Mouse (Mus musculus) liver, postnatal 0 days (tissue): Measurements from ENCODE around the gene Olfr461.

Source experiments
- CTCF ChIP-seq: sonication (generic); IDR thresholded peaks from 2 replicates; pipeline ENCODE4 v1.5.1; 2016; ENCODE audit warnings: antibody characterized with exemption, low read depth
- EP300 ChIP-seq: IDR thresholded peaks from 2 replicates; pipeline ENCODE4 v1.6.1; 2016; ENCODE audit warnings: antibody characterized with exemption, low read depth, mild to moderate bottlenecking

- TF ChIP-seq CTCF (no peak), EP300 (no peak)
These were observed 14.3 kb upstream of the Olfr461 start, which contains the start of gene Olfr460 for GRCm38 (mm10) chr6:40569187-40569586.
